Mouse (Mus musculus) c-Kit-positive CD71-negative TER-119-negative erythroid progenitor cells, embryonic 14.5 days (primary cell): ENCODE results near the gene Olfr955.

ENCODE experiments used
- DNase-seq: peaks from one replicate; pipeline ENCODE4 v3.0.0-alpha.2; 2013; ENCODE audit warnings: low read depth

The Olfr955 gene

DNA sequence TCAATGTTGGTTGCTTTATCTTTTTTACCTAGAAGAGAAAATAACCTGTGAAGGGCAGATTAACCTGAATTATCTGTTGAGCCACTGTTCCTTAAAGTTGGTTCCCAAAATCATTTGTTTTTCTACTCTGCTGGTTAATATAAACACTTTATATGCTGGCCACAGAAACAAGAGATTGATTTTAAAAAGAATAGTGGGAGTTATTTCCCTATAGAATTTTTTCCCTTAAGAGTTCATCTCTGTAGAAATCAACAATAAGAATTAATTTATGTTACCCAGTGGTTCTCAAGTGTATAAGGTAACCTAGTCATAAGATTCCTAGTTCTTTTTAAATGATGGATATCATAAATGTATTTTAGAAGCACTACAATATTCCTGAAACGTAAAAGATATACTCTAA, at the start of gene Olfr955:
TSS of gene Olfr955 (minus strand) at position 101 of the 400 bp plus-strand sequence.
- no peak for DNase-seq

- no peak for DNase-seq
Observed at GRCm38 (mm10) chr9:39518595-39518994, 46.9 kb upstream of the Olfr955 start.

DNA sequence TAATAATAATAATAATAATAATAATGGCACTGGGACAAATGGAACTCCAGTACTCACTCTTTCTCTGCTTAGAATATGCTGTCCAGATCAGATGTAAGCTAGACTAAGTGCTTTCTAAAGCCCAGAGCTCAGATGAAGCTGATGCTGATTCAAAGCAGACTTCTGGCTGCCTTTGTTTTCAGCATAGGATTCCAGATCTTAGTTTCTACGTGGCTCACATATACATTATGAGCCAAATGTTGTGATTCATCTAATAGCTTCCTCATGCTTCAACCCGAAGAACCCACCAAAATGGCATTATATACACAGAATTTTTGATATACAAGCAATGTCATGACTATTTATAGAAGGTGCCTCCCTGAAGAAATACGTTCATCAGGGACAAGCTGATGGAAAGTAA, 43.8 kb upstream of the Olfr955 start, which contains the start of gene Olfr957:
TSS of gene Olfr957 (minus strand) at position 279 of the 400 bp plus-strand sequence.
- no peak for DNase-seq

DNA sequence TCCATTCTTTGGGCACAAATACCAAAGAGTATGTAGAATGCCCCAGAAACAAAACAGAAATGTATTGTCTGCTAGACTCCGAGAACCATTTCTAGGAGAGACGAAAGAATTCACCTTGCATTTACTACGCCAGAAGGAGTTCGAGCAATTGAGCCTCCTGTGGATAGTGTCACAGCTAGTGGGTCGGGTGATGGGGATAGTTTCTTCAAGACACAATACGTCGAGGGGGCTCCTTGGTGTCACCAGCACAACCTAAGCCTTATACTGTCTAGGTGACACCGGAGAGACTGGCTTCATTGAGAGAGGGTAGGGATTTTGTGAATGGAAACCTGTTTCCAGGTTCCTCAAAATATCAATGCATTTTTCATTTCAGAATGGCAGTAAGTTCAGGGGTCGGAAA, 37.7 kb upstream of the Olfr955 start:
- no peak for DNase-seq

GRCm38 (mm10) chr9:39508998-39509397, 37.3 kb upstream of the Olfr955 start:
- peak; percentile 17 for DNase-seq

DNA sequence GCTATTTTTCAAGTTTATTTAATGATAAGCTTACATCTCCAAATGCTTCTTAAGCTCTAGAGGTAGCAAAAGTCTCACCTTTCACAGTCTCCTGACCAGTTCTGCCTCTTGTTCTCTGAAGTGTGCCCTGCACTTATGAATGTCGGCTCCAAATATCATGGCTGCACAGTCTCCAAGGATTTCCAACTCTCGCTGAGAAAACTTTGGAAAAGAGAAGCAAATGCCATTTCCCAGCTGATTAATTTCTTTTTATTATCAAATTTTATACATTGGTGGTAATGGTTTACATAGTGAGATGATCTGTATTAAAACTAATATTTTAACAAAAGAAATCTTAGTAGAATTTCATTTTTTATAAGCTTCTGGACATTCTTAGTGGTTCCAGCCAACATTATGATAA, 22.2 kb upstream of the Olfr955 start, which contains the start of gene Olfr44:
TSS of gene Olfr44 (minus strand) at position 101 of the 400 bp plus-strand sequence.
- DNase-seq, result no peak

- no peak for DNase-seq
Observed at GRCm38 (mm10) chr9:39456401-39456800, 15.3 kb downstream of the Olfr955 start, which contains the start of gene Olfr954. Gene Olfr954 (plus strand): TSS chr9:39456701.

DNA sequence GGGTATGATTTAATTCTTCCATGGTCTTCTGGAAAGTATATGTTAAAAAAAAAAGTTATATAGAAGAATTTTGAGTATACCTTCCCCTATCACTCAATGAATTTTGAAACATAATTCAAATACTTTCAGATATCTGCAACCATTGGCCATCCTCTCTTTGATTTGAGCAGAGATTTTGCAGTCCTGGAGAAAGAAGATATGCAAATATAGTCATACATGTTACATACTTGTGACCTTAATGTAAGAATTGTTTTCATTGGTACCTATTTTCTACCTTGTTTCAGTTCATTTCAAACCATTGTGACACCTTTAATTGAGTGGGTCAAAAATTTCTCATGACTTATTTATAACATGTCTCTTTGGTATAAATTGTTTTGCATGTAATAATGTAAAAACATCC, 44.7 kb downstream of the Olfr955 start, which contains the start of gene Olfr952:
TSS of gene Olfr952 (minus strand) at position 101 of the 400 bp plus-strand sequence.
- no peak for DNase-seq
